ENCODE assay signal across 9 mouse cellular contexts in genomic region chr4:49153849-49154248, GRCm38 (mm10).
DNase-seq lines count a peak whose midpoint lies in the region; ATAC-seq and TF ChIP-seq lines count a peak whose summit lies in the region.
"Had no signal": no experiment of that assay in that cellular context is flagged by ENCODE, and none has a peak within 500 bp of the region (broad histone marks: within the 10 kb centered on the region; RNA-seq: fewer than 3 reads in every experiment).

No protein-coding gene starts in this region.

- peak; percentile 67; the same call in 1 of the 2 replicates for TF ChIP-seq CTCF in brain, embryonic 14.5 days (IDR thresholded peaks at IDR 0.05; ENCODE audit: borderline replicate concordance, extremely low read depth, insufficient read depth, insufficient read length)
- TF ChIP-seq CTCF in liver, postnatal 0 days (IDR thresholded peaks at IDR 0.05; ENCODE audit: low read depth) = peak; percentile 87

- no peak overlapping the region for H3K9ac ChIP-seq in liver, postnatal 0 days (replicated peaks)
- H3K9ac ChIP-seq: neural tube, embryonic 13.5 days had no signal

- H3K9me3 ChIP-seq in liver, postnatal 0 days (ENCODE audit: low read length) = no peaks in the 10 kb centered on the region
- H3K9me3 ChIP-seq: neural tube, embryonic 13.5 days had no signal

- H3K27me3 ChIP-seq in liver, postnatal 0 days (ENCODE audit: insufficient read depth, low read length) = no peaks in the 10 kb centered on the region
- H3K27me3 ChIP-seq: neural tube, embryonic 13.5 days had no signal

- ATAC-seq in liver, postnatal 0 days = peak; percentile 71

- H3K27ac ChIP-seq in liver, postnatal 0 days (ENCODE audit: low read depth) = no peak overlapping the region
- H3K27ac ChIP-seq: neural tube, embryonic 13.5 days had no signal

- no peak for TF ChIP-seq POLR2A in brain, embryonic 14.5 days (IDR thresholded peaks at IDR 0.05; ENCODE audit: borderline replicate concordance, extremely low read depth, insufficient read depth, insufficient read length, poor library complexity, severe bottlenecking)

- no peak for TF ChIP-seq EP300 in liver, postnatal 0 days (IDR thresholded peaks at IDR 0.05; ENCODE audit: low read depth)

- 43% methylated on average over 5 of the region's 5 CpGs for WGBS in liver, postnatal 0 days (ENCODE audit: insufficient replicate concordance)

- peak; percentile 31 for DNase-seq in ovary, postnatal 14 days (ENCODE audit: low spot score)
- no peak for DNase-seq in ovary, adult 18-20 months (ENCODE audit: low spot score)
- DNase-seq in brain, embryonic 14.5 days (ENCODE audit: low read depth) = peak; percentile 51
- peak; percentile 36 to 52 for DNase-seq in frontal cortex, postnatal 10 days (ENCODE audit: low spot score in 2 of 2)
- DNase-seq in kidney, postnatal 36 days = peak; percentile 70 to 87
- peak; percentile 81 for DNase-seq in liver, postnatal 0 days
- peak; percentile 74 to 76 for DNase-seq in right cerebral cortex, adult 2 months (ENCODE audit: low spot score in 2 of 2)
- no peak for DNase-seq in T-cell, adult 2 months (ENCODE audit: low spot score)

- H3K4me3 ChIP-seq in liver, postnatal 0 days (ENCODE audit: low read depth, low read length) = no peak overlapping the region
- H3K4me3 ChIP-seq: neural tube, embryonic 13.5 days had no signal

- H3K36me3 ChIP-seq in liver, postnatal 0 days (replicated peaks; ENCODE audit: insufficient read depth, low read length) = no peaks in the 10 kb centered on the region
- H3K36me3 ChIP-seq: neural tube, embryonic 13.5 days had no signal

- no peak overlapping the region for H3K4me2 ChIP-seq in liver, postnatal 0 days (ENCODE audit: low read depth, low read length)
- H3K4me2 ChIP-seq: neural tube, embryonic 13.5 days had no signal

- peaks cover 9% of the 10 kb centered on the region; the same call in 1 of the 2 replicates for H3K4me1 ChIP-seq in liver, postnatal 0 days (ENCODE audit: insufficient read depth)

Comparison
In these comparisons a context has a peak if more than half of its experiments do, and no peak if none do; other contexts are left out.
1. DNase-seq: peak in ovary, postnatal 14 days (single experiment), brain, embryonic 14.5 days (single experiment), frontal cortex, postnatal 10 days (2 of 2), kidney, postnatal 36 days (2 of 2), liver, postnatal 0 days (single experiment) and right cerebral cortex, adult 2 months (2 of 2); none in ovary, adult 18-20 months (single experiment) and T-cell, adult 2 months (single experiment).